Mouse (Mus musculus) myocyte (in vitro differentiated cells): ENCODE data around the gene Myl4.

Experiments used
- E2F4 ChIP-seq: IDR thresholded peaks from one replicate; pipeline ENCODE4 v1.6.1; 2011; ENCODE audit warnings: mild to moderate bottlenecking, control low read depth, moderate library complexity; ENCODE audit not compliant: insufficient read depth
- MAX ChIP-seq: IDR thresholded peaks from one replicate; pipeline ENCODE4 v1.6.1; 2011; ENCODE audit warnings: low read depth, mild to moderate bottlenecking, control low read depth
- MYOG ChIP-seq, 3 experiments: IDR thresholded peaks; one replicate each; pipeline ENCODE4 v1.6.1; 2011; ENCODE audit warnings: control low read depth in 2 of 3, low read depth in 2 of 3, mild to moderate bottlenecking in 2 of 3; ENCODE audit not compliant: insufficient read length in 2 of 3, control insufficient read depth in 1 of 3, insufficient read depth in 1 of 3
- POLR2A ChIP-seq: IDR thresholded peaks from one replicate; pipeline ENCODE4 v1.6.1; 2011; ENCODE audit warnings: low read depth, mild to moderate bottlenecking, control low read depth, moderate library complexity; ENCODE audit not compliant: insufficient read length
- TCF12 ChIP-seq: IDR thresholded peaks from one replicate; pipeline ENCODE4 v1.6.1; 2011; ENCODE audit warnings: mild to moderate bottlenecking, control low read depth; ENCODE audit not compliant: poor library complexity, insufficient read depth, severe bottlenecking
- USF1 ChIP-seq: IDR thresholded peaks from one replicate; pipeline ENCODE4 v1.6.1; 2011; ENCODE audit warnings: low read depth, mild to moderate bottlenecking, control low read depth, moderate library complexity

- TF ChIP-seq POLR2A (no peak), MYOG (IDR thresholded peaks at IDR 0.05; ENCODE audit: control insufficient read depth in 1 of 3, insufficient read depth in 1 of 3, insufficient read length in 2 of 3, low read depth in 2 of 3) (no peak), USF1 (no peak), E2F4 (no peak), TCF12 (no peak), MAX (no peak)
Measured at GRCm38 (mm10) chr11:104638906-104639305, 88.4 kb downstream of the Myl4 start.
